Mouse (Mus musculus): ENCODE measurements at regions not wholly inside any gene's neighbourhood (a gene's known extent, or its start where the extent isn't known, plus 50 kb on each side); places are given as distances from the start of the nearest gene placed in this dataset. TPM values are rescaled to one million over a fixed set of nuclear protein-coding genes. Genes with fewer than 3 reads are reported as not detected.

DNA sequence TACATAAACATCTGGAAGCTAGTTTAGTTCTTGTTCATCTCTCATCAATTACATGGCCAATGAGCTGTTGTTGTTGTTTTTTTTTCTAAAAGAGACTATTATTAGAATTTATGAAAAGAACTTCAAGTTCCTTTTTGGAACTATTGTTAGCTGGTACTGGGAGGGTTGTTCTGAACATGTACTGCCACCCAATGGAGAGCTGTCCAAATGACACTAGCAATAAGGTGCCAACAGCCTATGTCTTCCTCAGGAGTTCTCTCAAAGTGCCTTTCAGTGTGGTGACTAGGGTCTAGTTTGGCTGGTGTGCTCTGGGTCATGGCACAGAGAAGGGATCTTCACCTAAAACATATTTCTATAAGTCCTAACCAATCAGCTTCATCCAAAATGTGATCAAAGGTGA lies 60.6 kb upstream of the Mocs2 start:
- Histone ChIP-seq H3K27me3 (ENCODE audit: control insufficient read depth, insufficient read depth, low read length) (no peaks in the 10 kb centered on the region), H3K27ac (ENCODE audit: low read depth, low read length) (no peak overlapping the region), H3K4me2 (ENCODE audit: low read depth, low read length, severe bottlenecking) (no peak overlapping the region), H3K36me3 (ENCODE audit: control insufficient read depth, insufficient read depth, low read length) (no peaks in the 10 kb centered on the region), H3K4me3 (ENCODE audit: low read depth, low read length) (no peak overlapping the region), H3K9me3 (ENCODE audit: control insufficient read depth, low read length) (no peaks in the 10 kb centered on the region), H3K9ac (ENCODE audit: low read length) (no peak overlapping the region), H3K4me1 (replicated peaks; ENCODE audit: control insufficient read depth, insufficient read depth, low read length) (no peaks in the 10 kb centered on the region)
- DNase-seq (ENCODE audit: low spot score) (no peak), ATAC-seq (replicated peaks; ENCODE audit: low FRiP score) (no peak)

DNA sequence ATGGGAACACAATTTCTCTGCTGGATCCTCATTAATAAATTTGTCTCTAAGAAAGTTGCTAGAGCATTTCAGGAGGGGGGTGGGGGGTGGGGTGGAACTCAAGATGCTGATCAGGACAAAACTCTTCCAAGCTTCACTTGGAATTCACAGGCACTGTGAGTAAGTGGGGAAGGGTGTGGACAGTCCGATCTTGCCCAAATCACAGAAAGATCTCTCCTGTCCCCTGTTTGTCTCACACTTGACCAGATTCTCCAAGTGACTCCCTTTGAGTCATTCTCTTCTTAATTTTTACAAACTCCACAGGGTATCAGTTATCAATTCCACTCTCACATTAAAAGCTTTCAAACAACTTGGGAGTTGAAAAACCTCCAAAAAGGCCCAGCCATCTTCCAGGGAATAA lies 58.1 kb upstream of the Mocs2 start:
- H3K9ac ChIP-seq (ENCODE audit: low read length), result no peak overlapping the region
- H3K27me3 ChIP-seq (ENCODE audit: control insufficient read depth, insufficient read depth, low read length), result no peaks in the 10 kb centered on the region
- no peak overlapping the region for H3K4me3 ChIP-seq (ENCODE audit: low read depth, low read length)
- H3K9me3 ChIP-seq (ENCODE audit: control insufficient read depth, low read length), result no peaks in the 10 kb centered on the region
- no peak for ATAC-seq (replicated peaks; ENCODE audit: low FRiP score)
- no peak overlapping the region for H3K4me2 ChIP-seq (ENCODE audit: low read depth, low read length, severe bottlenecking)
- H3K27ac ChIP-seq (ENCODE audit: low read depth, low read length), result no peak overlapping the region
- H3K36me3 ChIP-seq (ENCODE audit: control insufficient read depth, insufficient read depth, low read length), result no peaks in the 10 kb centered on the region
- DNase-seq (ENCODE audit: low spot score), result no peak
- no peaks in the 10 kb centered on the region for H3K4me1 ChIP-seq (replicated peaks; ENCODE audit: control insufficient read depth, insufficient read depth, low read length)
- 96% methylated on average over 1 of the region's 1 CpGs for WGBS

DNA sequence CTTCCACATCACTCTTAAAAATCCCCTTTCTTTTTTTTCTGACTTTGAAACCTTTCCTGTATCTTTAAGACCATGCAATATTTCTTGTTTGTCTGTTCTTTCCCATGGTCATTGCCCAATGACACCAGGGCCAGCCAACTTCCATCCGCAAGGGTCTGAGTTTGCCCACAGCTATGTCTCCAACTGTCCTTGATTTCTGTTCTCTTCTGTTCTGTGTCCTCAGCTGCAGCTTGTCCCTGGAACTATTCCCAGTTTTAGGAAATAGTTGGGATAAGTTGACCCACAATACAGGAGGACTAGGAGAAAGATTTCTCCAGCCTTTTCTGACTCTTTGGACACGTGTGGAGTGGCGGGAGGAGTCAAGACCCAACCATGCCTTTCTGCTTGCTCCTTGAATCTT lies 57.1 kb upstream of the Mocs2 start:
- no peak overlapping the region for H3K9ac ChIP-seq (ENCODE audit: low read length)
- H3K9me3 ChIP-seq (ENCODE audit: control insufficient read depth, low read length), result no peaks in the 10 kb centered on the region
- ATAC-seq (replicated peaks; ENCODE audit: low FRiP score), result no peak
- H3K4me1 ChIP-seq (replicated peaks; ENCODE audit: control insufficient read depth, insufficient read depth, low read length), result no peaks in the 10 kb centered on the region
- no peak for DNase-seq (ENCODE audit: low spot score)
- no peak overlapping the region for H3K4me2 ChIP-seq (ENCODE audit: low read depth, low read length, severe bottlenecking)
- H3K4me3 ChIP-seq (ENCODE audit: low read depth, low read length), result no peak overlapping the region
- no peak overlapping the region for H3K27ac ChIP-seq (ENCODE audit: low read depth, low read length)
- H3K27me3 ChIP-seq (ENCODE audit: control insufficient read depth, insufficient read depth, low read length), result no peaks in the 10 kb centered on the region
- H3K36me3 ChIP-seq (ENCODE audit: control insufficient read depth, insufficient read depth, low read length), result no peaks in the 10 kb centered on the region
- whole genome bisulfite sequencing, result 77% methylated on average over 3 of the region's 3 CpGs

Small RNA genes lying in the stretch of these regions (microRNA-seq; reads per million reads assigned to microRNA genes)
- not detected for gene Gm25950 (ENCODE audit: insufficient number of aligned reads)

Measured in forebrain, embryonic 11.5 days (tissue).